Mouse (Mus musculus) heart, adult 2 months (tissue): ENCODE results near the gene Ifng. TPM values are rescaled to one million over a fixed set of nuclear protein-coding genes. Genes with fewer than 3 reads are reported as not detected.
"Not testable (repeated sequence)": the region's sequence is repeated elsewhere in the genome, so short reads cannot be mapped to it uniquely, and the experiment has no call there.

Experiments
- DNase-seq, 2 experiments: peaks; one replicate each; pipeline ENCODE4 v3.0.0; 2021
- H3K27ac ChIP-seq: fragments of 200-600 bp; 2 replicates; pipeline ENCODE4 v1.8.1; 2022
- H3K27me3 ChIP-seq: fragments of 200-500 bp; 2 replicates; pipeline ENCODE4 v1.6.1; 2012; ENCODE audit warnings: mild to moderate bottlenecking, low read length, inconsistent platforms, mixed read lengths; ENCODE audit not compliant: control insufficient read depth, insufficient read depth
- H3K36me3 ChIP-seq: fragments of 200-500 bp; 2 replicates; pipeline ENCODE4 v1.6.1; 2012; ENCODE audit warnings: low read length, inconsistent platforms; ENCODE audit not compliant: control insufficient read depth, insufficient read depth
- H3K4me1 ChIP-seq: fragments of 200-500 bp; 2 replicates; pipeline ENCODE4 v1.6.1; 2011; ENCODE audit warnings: low read length; ENCODE audit not compliant: control insufficient read depth, insufficient read depth
- H3K4me3 ChIP-seq: fragments of 200-600 bp; 2 replicates; pipeline ENCODE4 v1.8.1; 2022
- H3K79me2 ChIP-seq: fragments of 200-500 bp; replicated peaks from 2 replicates; pipeline ENCODE4 v1.6.1; 2012; ENCODE audit warnings: mild to moderate bottlenecking, inconsistent platforms, low read length, moderate library complexity, mixed read lengths; ENCODE audit not compliant: control insufficient read depth, insufficient read depth
- H3K9ac ChIP-seq: fragments of 200-500 bp; 2 replicates; pipeline ENCODE4 v1.6.1; 2012; ENCODE audit warnings: low read depth, mild to moderate bottlenecking, control low read depth, inconsistent platforms, low read length, mixed read lengths
- CTCF ChIP-seq: fragments of 200-600 bp; IDR thresholded peaks from 2 replicates; pipeline ENCODE4 v1.8.1; 2022; ENCODE audit warnings: antibody characterized with exemption, mild to moderate bottlenecking, moderate library complexity
- EP300 ChIP-seq: fragments of 200-500 bp; IDR thresholded peaks from 2 replicates; pipeline ENCODE4 v1.6.1; 2011; ENCODE audit warnings: low read depth, low read length, control low read depth; ENCODE audit not compliant: insufficient read depth
- POLR2A ChIP-seq: fragments of 200-500 bp; IDR thresholded peaks from 2 replicates; pipeline ENCODE4 v1.6.1; 2011; ENCODE audit warnings: mild to moderate bottlenecking, low read depth, low read length, control low read depth; ENCODE audit not compliant: insufficient read depth
- WGBS: fragments of 180-500 bp; shearing (Covaris S2); methylation state at CpG from one replicate; pipeline ENCODE4 v1.1.7; 2018; 5-methylcytosine and 5-hydroxymethylcytosine counted together
- intact Hi-C: fragments of 180-260 bp; cut with DNase I; formaldehyde crosslinking; loops from one replicate; pipeline ENCODE4 v1.15.1; 2025
- polyA plus RNA-seq: library from polyadenylated mRNA; depleted of rRNA; stranded (reverse); fragments of >200 nt; gene quantifications from 2 replicates; pipeline ENCODE4 v1.2.3, GENCODE M21; 2012
- total RNA-seq, 2 experiments: library from RNA; stranded (reverse); gene quantifications; 2 replicates each; pipeline ENCODE4 v1.2.3; 2021

Gene Ifng
- total and polyA plus RNA-seq, 3 experiments = not detected

DNA sequence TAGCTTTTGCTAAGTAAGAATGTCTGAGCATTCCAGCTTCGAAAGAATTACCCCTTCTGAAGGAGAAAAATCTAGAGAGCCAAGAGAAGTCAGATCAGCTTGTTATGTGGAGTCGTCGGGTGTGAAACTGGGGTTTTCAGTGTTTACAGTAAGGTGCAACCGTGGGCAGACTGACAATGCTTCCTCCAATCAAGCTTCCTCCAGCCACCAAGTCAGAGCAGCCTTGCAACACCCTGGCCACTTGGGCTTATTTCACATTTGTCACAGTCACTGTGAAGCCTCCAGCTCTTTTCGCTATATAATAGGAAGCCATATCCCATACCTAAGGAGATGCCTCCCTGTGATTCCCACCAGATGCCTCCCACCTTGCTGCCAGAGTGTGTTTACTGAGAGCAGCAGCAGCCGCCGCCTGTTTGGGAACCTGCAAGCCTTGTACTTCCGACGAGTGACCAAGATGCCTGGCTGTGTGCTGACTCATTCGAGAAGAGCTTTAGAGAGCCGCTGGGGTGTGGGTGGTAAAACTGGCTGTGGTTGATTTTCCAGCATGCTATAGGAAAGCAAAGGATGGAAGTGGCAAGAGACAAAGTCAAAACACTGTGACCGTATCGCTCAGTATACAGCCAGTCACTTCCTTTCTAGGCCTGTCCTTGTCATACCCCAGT, 29.6 kb downstream of the Ifng start:
- no peak overlapping the region for H3K9ac ChIP-seq
- H3K27ac ChIP-seq = no peak overlapping the region
- no peaks in the 10 kb centered on the region for H3K36me3 ChIP-seq
- H3K27me3 ChIP-seq = no peaks in the 10 kb centered on the region; the same call in 1 of the 2 replicates
- H3K79me2 ChIP-seq = no peaks in the 10 kb centered on the region
- 59% methylated on average over 13 of the region's 13 CpGs for WGBS
- TF ChIP-seq POLR2A (no peak), CTCF (no peak), EP300 (no peak)
- no peak for DNase-seq
- H3K4me1 ChIP-seq = peaks cover 1% of the 10 kb centered on the region
- intact Hi-C loops = no loop called here
- H3K4me3 ChIP-seq = no peak overlapping the region

DNA sequence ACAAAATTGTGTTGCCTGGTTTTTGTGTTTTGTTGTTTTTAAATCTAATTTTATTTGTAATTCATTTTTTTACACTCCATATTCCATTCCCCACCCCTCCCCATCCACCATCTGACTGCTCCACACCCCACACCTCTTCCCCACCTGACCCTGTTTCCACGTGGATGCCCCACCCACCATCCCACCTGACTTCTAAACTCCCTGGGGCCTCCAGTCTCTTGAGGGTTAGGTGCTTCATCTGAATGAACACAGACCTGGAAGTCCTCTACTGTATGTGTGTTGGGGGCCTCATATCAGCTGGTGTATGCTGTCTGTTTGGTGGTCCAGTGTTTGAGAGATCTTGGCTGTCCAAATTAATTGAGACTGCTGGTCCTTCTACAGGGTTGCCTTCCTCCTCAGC, 32.0 kb downstream of the Ifng start:
- H3K27ac ChIP-seq, H3K79me2 ChIP-seq, H3K27me3 ChIP-seq, H3K9ac ChIP-seq, DNase-seq, H3K36me3 ChIP-seq, intact Hi-C loops, H3K4me3 ChIP-seq, H3K4me1 ChIP-seq: not testable (repeated sequence)
- 77% methylated on average over 1 of the region's 1 CpGs for WGBS

DNA sequence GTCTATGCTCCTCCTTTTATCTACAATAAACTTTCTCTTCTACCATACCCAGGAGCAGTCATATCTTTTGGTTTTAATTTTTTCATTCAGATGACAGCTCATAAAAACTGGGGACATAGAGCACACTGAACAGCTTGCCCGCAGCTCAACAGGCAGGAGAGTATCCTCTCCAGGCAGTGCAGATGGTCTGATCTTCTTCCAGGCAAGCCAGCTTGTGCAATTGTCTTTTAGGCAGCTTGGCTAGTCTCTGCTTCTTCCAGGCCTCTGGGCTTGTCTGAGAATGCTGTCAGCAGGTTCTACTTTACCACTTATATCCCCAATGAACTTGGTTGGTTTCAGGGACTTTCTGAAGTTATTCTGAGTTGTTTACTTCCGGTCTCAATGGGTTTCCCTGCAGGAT, 35.9 kb downstream of the Ifng start:
- Histone ChIP-seq H3K36me3 (no peaks in the 10 kb centered on the region), H3K27ac (no peak overlapping the region), H3K27me3 (no peaks in the 10 kb centered on the region), H3K4me3 (no peak overlapping the region), H3K9ac (no peak overlapping the region), H3K4me1 (no peaks in the 10 kb centered on the region), H3K79me2 (no peaks in the 10 kb centered on the region)
- DNase-seq = no peak
- 72% methylated on average over 2 of the region's 2 CpGs for WGBS
- intact Hi-C loops = no loop called here
- TF ChIP-seq POLR2A (no peak), EP300 (no peak), CTCF (no peak)

DNA sequence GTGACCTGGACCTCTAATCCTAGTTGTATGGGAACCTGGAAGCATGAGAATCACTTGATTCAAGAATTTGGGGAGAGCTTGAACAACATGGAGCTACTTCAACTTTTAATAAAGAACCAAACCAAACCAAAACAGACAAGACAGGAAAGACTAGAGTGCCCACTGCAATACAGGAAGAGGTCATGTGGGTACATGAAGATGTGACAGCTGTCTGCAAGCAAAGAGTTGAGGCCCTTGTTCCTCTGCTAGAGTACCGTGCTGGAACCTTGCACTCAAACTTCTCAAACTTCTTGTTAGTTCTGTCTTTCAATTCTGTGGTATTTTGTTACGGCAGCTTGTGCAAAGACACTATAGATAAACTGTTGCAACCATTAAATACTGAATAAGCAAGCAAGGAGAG, 36.5 kb downstream of the Ifng start:
- Histone ChIP-seq H3K27ac (no peak overlapping the region), H3K4me3 (no peak overlapping the region), H3K9ac (no peak overlapping the region), H3K27me3 (no peaks in the 10 kb centered on the region), H3K36me3 (no peaks in the 10 kb centered on the region), H3K79me2 (no peaks in the 10 kb centered on the region), H3K4me1 (no peaks in the 10 kb centered on the region)
- intact Hi-C loops = no loop called here
- DNase-seq = no peak
- 83% methylated on average over 2 of the region's 2 CpGs for WGBS
- TF ChIP-seq POLR2A = no peak
- TF ChIP-seq EP300 = no peak
- no peak for TF ChIP-seq CTCF

DNA sequence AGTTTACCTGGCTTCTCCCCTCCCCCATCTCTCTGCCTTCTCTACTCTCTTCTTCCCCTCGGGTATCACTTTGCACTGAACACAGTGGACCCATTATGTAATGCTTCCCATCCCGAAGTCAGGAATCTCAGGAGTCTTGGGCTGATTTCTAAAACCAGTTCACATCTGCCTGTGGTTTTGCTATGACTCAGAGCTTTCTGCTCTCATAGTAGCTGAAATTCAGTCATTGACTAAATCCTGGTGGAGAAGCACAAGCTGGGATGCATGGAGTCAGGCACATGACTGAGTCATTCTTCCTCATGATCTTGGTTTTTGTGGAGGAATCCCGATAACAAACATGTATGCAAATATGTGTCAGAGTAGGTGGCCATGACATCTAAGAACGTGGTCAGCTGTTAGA, 38.4 kb downstream of the Ifng start:
- no peaks in the 10 kb centered on the region for H3K27me3 ChIP-seq
- H3K9ac ChIP-seq = no peak overlapping the region
- no peaks in the 10 kb centered on the region for H3K79me2 ChIP-seq
- DNase-seq = peak in 1 of 2 experiments; percentile 15
- TF ChIP-seq CTCF (no peak), POLR2A (no peak)
- H3K36me3 ChIP-seq = no peaks in the 10 kb centered on the region
- no peaks in the 10 kb centered on the region for H3K4me1 ChIP-seq
- 65% methylated on average over 4 of the region's 4 CpGs for WGBS
- H3K27ac ChIP-seq = no peak overlapping the region
- H3K4me3 ChIP-seq = no peak overlapping the region
- intact Hi-C loops = no loop called here

DNA sequence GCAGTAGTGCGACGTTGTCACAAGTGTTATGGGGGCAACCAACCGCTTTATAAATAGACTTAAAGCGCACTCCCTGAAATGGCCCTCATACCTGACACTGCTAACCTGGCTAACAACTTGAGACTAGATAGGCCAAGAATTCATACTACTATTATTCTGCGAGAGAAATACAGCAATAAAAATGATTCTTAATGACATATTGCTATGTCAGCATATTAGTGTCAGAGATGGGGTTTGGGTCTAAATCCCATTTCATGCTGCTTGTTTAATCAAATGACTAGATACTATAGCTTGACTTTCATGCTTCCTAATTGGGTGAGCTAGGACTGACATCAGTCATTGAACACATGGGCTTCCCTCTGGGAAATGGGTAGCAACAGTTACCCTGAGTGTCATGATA, 39.3 kb downstream of the Ifng start:
- H3K9ac ChIP-seq = no peak overlapping the region
- H3K79me2 ChIP-seq = no peaks in the 10 kb centered on the region
- 98% methylated on average over 5 of the region's 5 CpGs for WGBS
- H3K27me3 ChIP-seq = no peaks in the 10 kb centered on the region
- no peaks in the 10 kb centered on the region for H3K36me3 ChIP-seq
- H3K27ac ChIP-seq = no peak overlapping the region
- TF ChIP-seq EP300 (no peak), POLR2A (no peak), CTCF (no peak)
- H3K4me1 ChIP-seq = no peaks in the 10 kb centered on the region
- intact Hi-C loops = no loop called here
- no peak for DNase-seq
- no peak overlapping the region for H3K4me3 ChIP-seq
